Mouse (Mus musculus) kidney, embryonic 14.5 days (tissue): ENCODE results near the gene Kcnc1. TPM values are rescaled to one million over a fixed set of nuclear protein-coding genes. Genes with fewer than 3 reads are reported as not detected.

Source experiments
- ATAC-seq: fragments of 200-750 bp; cut with Nextera tagmentation; 2 replicates; pipeline ENCODE4 v1.8.0; 2017; ENCODE audit warnings: moderate number of reproducible peaks, mild to moderate bottlenecking, moderate TSS enrichment, moderate library complexity; ENCODE audit not compliant: low FRiP score, low TSS enrichment
- H3K27ac ChIP-seq: fragments of 300-500 bp; sonication (generic); 2 replicates; pipeline ENCODE4 v1.5.1; 2014; ENCODE audit warnings: low read depth, mild to moderate bottlenecking, low read length, moderate library complexity, mixed read lengths
- H3K27me3 ChIP-seq: fragments of 300-500 bp; sonication (generic); 2 replicates; pipeline ENCODE4 v1.6.1; 2014; ENCODE audit warnings: mild to moderate bottlenecking, low read length; ENCODE audit not compliant: control insufficient read depth, insufficient read depth
- H3K36me3 ChIP-seq: fragments of 300-500 bp; sonication (generic); 2 replicates; pipeline ENCODE4 v1.6.1; 2014; ENCODE audit warnings: low read length, mixed read lengths; ENCODE audit not compliant: control insufficient read depth, insufficient read depth
- H3K4me1 ChIP-seq: fragments of 300-500 bp; sonication (generic); 2 replicates; pipeline ENCODE4 v1.6.1; 2014; ENCODE audit warnings: low read length, mixed read lengths; ENCODE audit not compliant: control insufficient read depth, insufficient read depth
- H3K4me2 ChIP-seq: fragments of 300-500 bp; sonication (generic); replicated peaks from 2 replicates; pipeline ENCODE4 v1.6.1; 2014; ENCODE audit warnings: low read depth, mild to moderate bottlenecking, low read length
- H3K4me3 ChIP-seq: fragments of 300-500 bp; sonication (generic); 2 replicates; pipeline ENCODE4 v1.5.1; 2014; ENCODE audit warnings: mild to moderate bottlenecking, low read length
- H3K9ac ChIP-seq: fragments of 300-500 bp; sonication (generic); 2 replicates; pipeline ENCODE4 v1.6.1; 2014; ENCODE audit warnings: low read depth, mild to moderate bottlenecking, low read length, moderate library complexity
- H3K9me3 ChIP-seq: fragments of 300-500 bp; sonication (generic); 2 replicates; pipeline ENCODE4 v1.6.1; 2016; ENCODE audit warnings: low read length; ENCODE audit not compliant: control insufficient read depth
- WGBS: fragments of 180-500 bp; shearing (Covaris S2); extraction: QIAGEN DNeasy Blood & Tissue Kit; methylation state at CpG from one replicate; pipeline ENCODE4 v1.1.7; 2014; 5-methylcytosine and 5-hydroxymethylcytosine counted together
- polyA plus RNA-seq: library from polyadenylated mRNA; unstranded; fragments of >200 nt; fragmentation: Nextera tagmentation; extraction: Ambion mirVana; gene quantifications from 2 replicates; pipeline ENCODE4 v1.2.1, GENCODE M21; 2014

The Kcnc1 gene
- polyA plus RNA-seq, 1 experiment from 2014 or later = not detected

DNA sequence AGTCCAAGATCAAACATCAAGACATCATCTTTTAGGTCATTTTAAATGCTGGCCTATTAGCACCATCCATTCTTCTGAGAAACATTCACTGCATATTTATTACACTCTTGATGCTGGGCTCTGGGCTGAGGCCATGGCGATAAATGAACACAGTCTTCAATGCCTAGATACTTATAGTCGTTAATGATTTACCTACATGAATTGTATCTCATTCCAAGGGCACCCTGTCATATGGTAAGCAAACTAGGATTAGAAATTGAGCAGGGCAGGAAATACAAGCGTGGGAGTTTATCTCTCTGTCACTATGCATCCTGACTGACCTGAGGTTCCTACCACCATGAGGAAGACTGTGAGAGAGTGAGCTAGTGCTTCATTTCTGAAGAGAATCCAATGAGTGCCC, 73.2 kb downstream of the Kcnc1 start:
- no peak overlapping the region for H3K27ac ChIP-seq
- H3K4me1 ChIP-seq = no peaks in the 10 kb centered on the region; the same call in 1 of the 2 replicates
- ATAC-seq = no peak
- 77% methylated on average over 3 of the region's 3 CpGs for WGBS
- no peaks in the 10 kb centered on the region for H3K9me3 ChIP-seq
- no peak overlapping the region for H3K4me3 ChIP-seq
- H3K4me2 ChIP-seq = no peak overlapping the region
- no peaks in the 10 kb centered on the region for H3K27me3 ChIP-seq
- H3K9ac ChIP-seq = no peak overlapping the region
- H3K36me3 ChIP-seq = no peaks in the 10 kb centered on the region

DNA sequence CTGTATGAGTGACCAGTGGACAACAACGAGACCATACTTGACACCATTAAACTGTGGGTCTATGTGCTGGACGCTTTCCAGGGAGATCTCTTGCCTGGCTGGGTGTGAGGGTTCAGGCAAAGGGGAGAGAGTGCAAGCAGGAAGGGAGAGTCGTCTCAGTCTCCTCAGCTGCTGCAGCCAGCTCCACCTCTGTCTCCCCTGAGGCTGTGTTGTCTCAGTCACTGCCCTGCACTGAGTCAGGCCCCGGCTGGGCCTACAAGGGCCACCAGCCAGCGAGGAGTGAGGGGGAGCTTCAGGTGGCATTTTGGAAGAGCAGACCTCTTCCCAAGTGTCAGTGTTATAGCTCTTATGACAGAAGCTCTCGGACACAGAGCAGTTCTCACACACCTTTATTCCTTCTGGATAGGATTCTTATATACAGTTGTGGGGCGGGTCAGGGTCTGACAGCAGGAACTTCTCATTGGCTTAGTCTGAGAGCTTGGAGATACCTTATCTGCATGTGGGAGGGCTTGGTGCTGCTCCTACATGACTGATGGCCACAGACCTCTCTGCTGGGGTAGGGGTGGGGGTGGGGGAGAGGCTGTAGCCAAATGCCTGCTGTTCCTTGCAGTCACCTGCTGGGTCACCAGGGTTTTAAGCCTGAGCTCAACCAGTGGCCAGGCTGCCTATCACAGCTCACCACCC, 74.9 kb downstream of the Kcnc1 start:
- Histone ChIP-seq H3K9ac (no peak overlapping the region), H3K4me1 (no peaks in the 10 kb centered on the region; the same call in 1 of the 2 replicates), H3K9me3 (no peaks in the 10 kb centered on the region), H3K4me2 (no peak overlapping the region), H3K27ac (no peak overlapping the region), H3K4me3 (no peak overlapping the region), H3K36me3 (no peaks in the 10 kb centered on the region), H3K27me3 (no peaks in the 10 kb centered on the region)
- ATAC-seq = no peak
- WGBS = 58% methylated on average over 7 of the region's 7 CpGs

GRCm38 (mm10) chr7:46473141-46473540, 76.8 kb downstream of the Kcnc1 start:
- WGBS = 38% methylated on average over 9 of the region's 9 CpGs
- H3K9me3 ChIP-seq = no peaks in the 10 kb centered on the region
- H3K4me3 ChIP-seq = no peak overlapping the region
- no peaks in the 10 kb centered on the region; the same call in 1 of the 2 replicates for H3K4me1 ChIP-seq
- ATAC-seq = no peak
- H3K27me3 ChIP-seq = no peaks in the 10 kb centered on the region
- no peaks in the 10 kb centered on the region for H3K36me3 ChIP-seq
- H3K27ac ChIP-seq = no peak overlapping the region
- no peak overlapping the region for H3K4me2 ChIP-seq
- no peak overlapping the region for H3K9ac ChIP-seq

DNA sequence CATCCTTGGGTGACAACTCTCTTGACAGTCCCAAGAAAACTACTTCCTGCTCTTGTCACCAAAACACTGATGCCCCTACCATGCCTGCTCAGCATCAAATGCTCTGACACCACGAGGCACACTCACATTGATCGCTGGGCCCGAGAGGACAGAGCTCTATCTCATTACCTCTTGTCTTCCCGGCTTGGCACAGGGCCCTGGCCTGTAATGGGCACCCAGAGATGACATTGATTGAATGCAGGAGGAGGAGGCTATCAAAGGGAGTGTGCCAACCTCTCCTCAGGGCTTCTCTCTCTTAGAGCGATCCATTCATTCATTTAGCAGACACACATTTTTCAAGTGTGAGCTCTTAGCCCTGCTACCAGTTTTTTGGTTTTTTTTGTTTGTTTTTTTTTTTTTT, 79.2 kb downstream of the Kcnc1 start:
- H3K9ac ChIP-seq = no peak overlapping the region
- H3K4me3 ChIP-seq = no peak overlapping the region
- H3K36me3 ChIP-seq = no peaks in the 10 kb centered on the region
- ATAC-seq = no peak
- H3K4me2 ChIP-seq = no peak overlapping the region
- no peaks in the 10 kb centered on the region for H3K27me3 ChIP-seq
- no peak overlapping the region for H3K27ac ChIP-seq
- 90% methylated on average over 5 of the region's 5 CpGs for WGBS
- H3K9me3 ChIP-seq = no peaks in the 10 kb centered on the region
- no peaks in the 10 kb centered on the region; the same call in 1 of the 2 replicates for H3K4me1 ChIP-seq

DNA sequence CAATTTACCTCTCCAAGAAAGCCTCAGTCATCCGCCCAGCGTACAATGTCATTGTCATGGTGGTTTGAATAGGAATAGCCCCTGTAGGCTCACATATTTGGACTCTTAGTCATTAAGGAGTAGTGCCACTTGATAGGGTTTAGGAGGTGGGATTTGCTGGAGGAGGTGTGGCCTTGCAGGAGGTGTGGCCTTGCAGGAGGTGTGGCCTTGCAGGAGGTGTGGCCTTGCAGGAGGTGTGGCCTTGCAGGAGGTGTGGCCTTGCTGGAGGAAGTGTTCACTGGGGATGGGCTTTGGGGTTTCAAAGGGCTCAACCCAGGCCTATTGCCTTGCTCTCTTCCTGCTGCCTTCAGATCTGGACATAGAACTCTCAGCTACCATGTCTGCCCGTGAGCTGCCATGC, 81.2 kb downstream of the Kcnc1 start:
- WGBS = 90% methylated on average over 3 of the region's 3 CpGs
- Histone ChIP-seq H3K36me3 (no peaks in the 10 kb centered on the region), H3K9me3 (no peaks in the 10 kb centered on the region), H3K27me3 (no peaks in the 10 kb centered on the region), H3K4me2 (no peak overlapping the region), H3K4me1 (peaks cover 3% of the 10 kb centered on the region; the same call in 1 of the 2 replicates), H3K27ac (no peak overlapping the region), H3K9ac (no peak overlapping the region), H3K4me3 (no peak overlapping the region)
- no peak for ATAC-seq

- WGBS = 43% methylated on average over 6 of the region's 6 CpGs
- no peak for ATAC-seq
Observed at GRCm38 (mm10) chr7:46479793-46480192, 83.5 kb downstream of the Kcnc1 start.

GRCm38 (mm10) chr7:46482099-46482531, 85.8 kb downstream of the Kcnc1 start:
- Histone ChIP-seq H3K4me1 (0 out of 2 replicates have a peak, but pooled peaks cover 3% of the 10 kb centered on the region), H3K36me3 (no peaks in the 10 kb centered on the region), H3K4me3 (no peak overlapping the region), H3K27ac (no peak overlapping the region), H3K4me2 (no peak overlapping the region), H3K27me3 (no peaks in the 10 kb centered on the region), H3K9me3 (no peaks in the 10 kb centered on the region), H3K9ac (no peak overlapping the region)
- no peak; the same call in 1 of the 2 replicates for ATAC-seq
- WGBS = 76% methylated on average over 2 of the region's 2 CpGs

More at GRCm38 (mm10) chr7:46479793-46480192, 83.5 kb downstream of the Kcnc1 start:
- Histone ChIP-seq H3K36me3 (no peaks in the 10 kb centered on the region), H3K27ac (no peak overlapping the region), H3K9me3 (no peaks in the 10 kb centered on the region), H3K4me1 (0 out of 2 replicates have a peak, but pooled peaks cover 3% of the 10 kb centered on the region), H3K4me3 (no peak overlapping the region), H3K9ac (no peak overlapping the region), H3K27me3 (no peaks in the 10 kb centered on the region), H3K4me2 (no peak overlapping the region)

DNA sequence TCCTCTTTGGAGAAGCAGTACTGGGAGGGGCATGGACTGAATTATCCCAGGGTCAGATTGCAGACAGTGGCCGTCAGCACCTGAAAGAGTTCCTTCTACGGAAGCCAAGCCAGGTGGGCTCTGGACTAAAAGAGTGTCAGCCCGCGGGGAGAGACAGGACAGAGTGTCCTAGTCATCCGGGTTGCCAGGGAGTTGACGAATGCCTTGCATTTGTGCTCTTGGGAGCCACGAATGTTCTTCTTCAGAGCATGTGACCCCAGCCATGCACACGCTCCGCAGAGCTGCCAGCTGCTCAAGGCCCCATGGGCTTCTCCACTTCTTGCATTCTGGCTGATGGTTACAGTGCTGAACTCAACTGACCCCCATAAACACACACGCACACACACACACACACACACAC, 86.8 kb downstream of the Kcnc1 start:
- 0 out of 2 replicates have a peak, but pooled peaks cover 3% of the 10 kb centered on the region for H3K4me1 ChIP-seq
- 53% methylated on average over 10 of the region's 10 CpGs for WGBS

GRCm38 (mm10) chr7:46484223-46484622, 87.9 kb downstream of the Kcnc1 start:
- no peaks in the 10 kb centered on the region for H3K36me3 ChIP-seq
- ATAC-seq = peak; percentile 42; the same call in 1 of the 2 replicates

More for the DNA sequence above, 86.8 kb downstream of the Kcnc1 start:
- no peaks in the 10 kb centered on the region for H3K27me3 ChIP-seq
- H3K9ac ChIP-seq = no peak overlapping the region
- H3K27ac ChIP-seq = no peak overlapping the region
- no peak overlapping the region for H3K4me3 ChIP-seq
- no peaks in the 10 kb centered on the region for H3K36me3 ChIP-seq
- no peak overlapping the region for H3K4me2 ChIP-seq
- no peak for ATAC-seq
- no peaks in the 10 kb centered on the region for H3K9me3 ChIP-seq

More at GRCm38 (mm10) chr7:46484223-46484622, 87.9 kb downstream of the Kcnc1 start:
- Histone ChIP-seq H3K4me2 (no peak overlapping the region), H3K4me3 (no peak overlapping the region), H3K9me3 (no peaks in the 10 kb centered on the region), H3K4me1 (0 out of 2 replicates have a peak, but pooled peaks cover 3% of the 10 kb centered on the region), H3K27ac (no peak overlapping the region), H3K27me3 (no peaks in the 10 kb centered on the region), H3K9ac (no peak overlapping the region)
- WGBS = 44% methylated on average over 6 of the region's 6 CpGs
